Mouse (Mus musculus) heart, adult 9 months (tissue): ENCODE results near the gene Cntrl.

ENCODE experiments used
- DNase-seq, 2 experiments: peaks; one replicate each; pipeline ENCODE4 v3.0.0; 2022; ENCODE audit warnings: low spot score in 2 of 2

Gene Cntrl

DNA sequence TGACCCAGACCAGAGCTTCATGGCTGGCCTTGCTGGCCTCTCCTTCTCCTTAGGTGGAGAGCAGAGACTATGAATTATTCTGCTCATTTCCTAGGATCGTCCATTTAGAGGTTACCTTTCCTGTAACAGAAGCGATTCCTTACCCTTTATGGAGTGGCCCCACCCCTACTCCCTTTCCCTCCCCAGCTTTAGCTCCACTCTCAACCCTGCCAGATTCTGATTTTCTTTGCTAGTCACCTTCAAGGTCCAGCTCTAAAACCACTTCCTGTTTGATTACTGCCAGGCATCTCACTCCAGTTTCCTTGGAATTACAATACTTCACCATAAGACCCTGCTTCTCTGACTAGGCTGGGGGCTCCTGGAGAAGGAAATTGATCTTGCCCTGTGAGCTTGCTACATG, 107.4 kb downstream of the Cntrl start:
- DNase-seq, result no peak

DNA sequence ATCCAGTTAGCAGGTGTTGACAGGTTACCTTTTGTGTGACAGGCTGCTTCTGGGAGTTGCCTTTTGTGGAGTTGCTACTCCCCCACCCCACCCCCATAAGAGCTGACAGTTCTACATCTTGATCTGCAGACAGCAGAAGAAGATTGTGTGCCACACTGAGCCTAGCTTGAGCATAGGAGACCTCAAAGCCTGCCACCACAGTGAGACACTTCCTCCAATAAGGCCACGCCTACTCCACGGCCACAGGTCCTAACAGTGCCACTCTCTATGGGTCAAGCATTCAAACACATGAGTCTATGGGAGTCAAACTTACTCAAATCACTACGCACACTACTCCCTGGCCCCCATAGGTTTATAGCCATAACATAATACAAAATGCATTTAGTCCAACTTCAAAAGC, 109.4 kb downstream of the Cntrl start:
- DNase-seq, result no peak

DNA sequence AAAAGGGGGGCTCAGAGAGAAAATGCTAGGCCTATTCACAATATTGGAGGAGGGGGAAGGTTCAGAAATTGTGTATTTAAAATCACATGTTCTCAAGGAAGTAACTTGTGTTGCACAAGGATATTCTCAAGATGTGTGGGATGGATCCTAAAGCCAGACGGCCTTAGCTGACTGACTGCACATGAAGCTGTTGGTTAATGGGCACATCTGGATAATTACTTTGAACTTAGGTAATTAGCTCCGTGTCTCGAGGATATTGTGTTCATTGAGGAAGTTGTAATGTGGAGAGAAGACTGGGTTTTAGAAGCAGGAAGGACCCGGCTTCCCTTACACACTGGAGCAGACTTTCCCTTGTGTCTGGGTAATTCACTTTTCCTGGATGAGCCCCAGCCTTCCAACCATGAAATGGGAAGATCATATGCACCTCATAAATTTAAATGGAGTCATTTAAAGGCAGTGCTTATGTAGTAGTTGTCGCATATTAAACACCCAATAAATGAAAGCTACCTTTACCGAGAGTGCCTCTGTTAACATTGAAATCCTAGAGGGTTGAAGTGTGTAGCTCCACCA, 113.6 kb downstream of the Cntrl start:
- no peak for DNase-seq

DNA sequence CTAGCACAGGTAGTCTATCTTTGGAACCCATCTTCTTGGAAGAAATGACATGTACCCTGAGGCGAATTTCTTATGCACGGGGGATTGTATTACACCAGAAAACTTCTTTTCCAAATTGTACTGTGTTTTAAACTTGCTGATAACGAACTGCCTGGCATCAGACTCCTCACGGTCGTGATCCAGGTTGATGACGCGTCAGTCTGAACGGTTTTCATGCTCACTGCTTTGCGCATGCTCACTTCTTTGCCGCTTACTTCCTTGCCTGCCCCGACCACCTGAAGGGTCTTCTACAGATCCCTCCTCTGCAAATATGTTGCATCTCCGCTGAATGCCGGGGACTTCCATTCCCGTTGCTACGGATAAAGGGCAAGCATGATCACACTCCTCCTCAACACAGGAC, 115.0 kb downstream of the Cntrl start:
- no peak for DNase-seq

DNA sequence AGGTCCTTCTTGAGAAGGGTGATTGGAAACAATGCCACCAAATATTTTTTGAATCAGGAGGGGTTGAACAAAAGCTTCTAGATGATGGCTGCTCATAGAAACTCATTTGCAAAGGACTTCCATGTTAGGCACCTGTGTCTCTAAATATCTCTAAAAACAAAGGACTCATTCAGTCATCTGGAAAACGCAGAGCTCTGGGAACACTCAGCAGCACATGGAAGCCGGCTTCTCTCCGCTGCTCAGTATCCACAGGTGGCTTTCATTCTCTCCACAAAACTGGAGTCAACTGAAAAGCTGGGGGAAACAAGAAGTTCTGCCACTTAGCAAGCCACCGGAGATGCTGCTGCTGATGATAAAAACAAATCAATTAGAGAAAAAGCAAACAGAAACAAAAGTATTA, 118.9 kb downstream of the Cntrl start:
- DNase-seq, result no peak
